Mouse (Mus musculus) thymus, postnatal 10 days (tissue): ENCODE measurements at regions not wholly inside any gene's neighbourhood (a gene's known extent, or its start where the extent isn't known, plus 50 kb on each side); places are given as distances from the start of the nearest gene placed in this dataset.
"Not testable (repeated sequence)": the region's sequence is repeated elsewhere in the genome, so short reads cannot be mapped to it uniquely, and the experiment has no call there.

Source experiments
- DNase-seq, 2 experiments: peaks; one replicate each; pipeline ENCODE4 v3.0.0; 2021; ENCODE audit warnings: low spot score in 2 of 2

- DNase-seq: no peak
Observed at GRCm38 (mm10) chr12:71526623-71527022, 216.9 kb downstream of the Dact1 start.

- DNase-seq: no peak
Observed at GRCm38 (mm10) chr12:71532161-71532560, 222.5 kb downstream of the Dact1 start.

- DNase-seq: no peak
Observed at GRCm38 (mm10) chr12:71532708-71533450, 223.2 kb downstream of the Dact1 start.

- DNase-seq: no peak
Observed at GRCm38 (mm10) chr12:71533701-71534100, 224.0 kb downstream of the Dact1 start.

GRCm38 (mm10) chr12:71534199-71534598 lies 224.5 kb downstream of the Dact1 start:
- DNase-seq: no peak

- DNase-seq: no peak
Observed at GRCm38 (mm10) chr12:71535251-71535650, 225.6 kb downstream of the Dact1 start.

- not testable (repeated sequence) for DNase-seq
Observed at GRCm38 (mm10) chr12:71535831-71536230, 226.1 kb downstream of the Dact1 start.

- no peak for DNase-seq
Observed at GRCm38 (mm10) chr12:71538691-71539090, 229.0 kb downstream of the Dact1 start.

GRCm38 (mm10) chr12:71540279-71540678 lies 230.6 kb downstream of the Dact1 start:
- DNase-seq: no peak

GRCm38 (mm10) chr12:71541961-71542360 lies 232.3 kb downstream of the Dact1 start:
- DNase-seq: no peak

- DNase-seq: no peak
Observed at GRCm38 (mm10) chr12:71543571-71544119, 234.0 kb downstream of the Dact1 start.

- DNase-seq: no peak
Observed at GRCm38 (mm10) chr12:71544401-71545159, 234.9 kb downstream of the Dact1 start.

- no peak for DNase-seq
Observed at GRCm38 (mm10) chr12:71546523-71547265, 237.0 kb downstream of the Dact1 start.

GRCm38 (mm10) chr12:71549336-71549735 lies 239.7 kb downstream of the Dact1 start:
- DNase-seq: no peak

- DNase-seq: no peak
Observed at GRCm38 (mm10) chr12:71554212-71554611, 244.5 kb downstream of the Dact1 start.

- DNase-seq: no peak
Observed at GRCm38 (mm10) chr12:71561259-71561658, 251.6 kb downstream of the Dact1 start.

GRCm38 (mm10) chr12:71561918-71562572 lies 252.4 kb downstream of the Dact1 start:
- DNase-seq: no peak

GRCm38 (mm10) chr12:71563219-71563618 lies 253.5 kb downstream of the Dact1 start:
- DNase-seq: no peak

GRCm38 (mm10) chr12:71566371-71566770 lies 256.7 kb downstream of the Dact1 start:
- no peak for DNase-seq

- DNase-seq: no peak
Observed at GRCm38 (mm10) chr12:71568251-71568650, 258.6 kb downstream of the Dact1 start.

- DNase-seq: no peak
Observed at GRCm38 (mm10) chr12:71568880-71569390, 259.3 kb downstream of the Dact1 start.
